Mouse (Mus musculus) macrophage (primary cell): Measurements from ENCODE around the gene Smarcb1. TPM values are rescaled to one million over a fixed set of nuclear protein-coding genes. Genes with fewer than 3 reads are reported as not detected.

ENCODE experiments used
- H3K27ac ChIP-seq: fragments of 350-480 bp; formaldehyde crosslinking; 2 replicates; pipeline ENCODE4 v1.9.0; 2021
- H3K36me3 ChIP-seq: fragments of 350-480 bp; formaldehyde crosslinking; 2 replicates; pipeline ENCODE4 v1.9.0; 2021; ENCODE audit errors: inconsistent target
- H3K4me3 ChIP-seq: fragments of 350-480 bp; formaldehyde crosslinking; 2 replicates; pipeline ENCODE4 v1.9.0; 2021; ENCODE audit errors: inconsistent target
- H3K79me2 ChIP-seq: fragments of 350-480 bp; formaldehyde crosslinking; 2 replicates; pipeline ENCODE4 v1.9.0; 2021; ENCODE audit errors: inconsistent target
- WGBS: methylation state at CpG from one replicate; pipeline ENCODE4 v1.1.7; 2026; ENCODE audit warnings: inconsistent platforms; ENCODE audit not compliant: missing documents; 5-methylcytosine and 5-hydroxymethylcytosine counted together
- polyA plus RNA-seq: library from polyadenylated mRNA; stranded (reverse); fragments of 250-400 nt; gene quantifications from 3 replicates; pipeline ENCODE4 v1.2.4, GENCODE M21; 2018; ENCODE audit warnings: inconsistent platforms

Smarcb1 gene
- polyA plus RNA-seq, 1 experiment from 2014 or later, result 36.6 TPM

DNA sequence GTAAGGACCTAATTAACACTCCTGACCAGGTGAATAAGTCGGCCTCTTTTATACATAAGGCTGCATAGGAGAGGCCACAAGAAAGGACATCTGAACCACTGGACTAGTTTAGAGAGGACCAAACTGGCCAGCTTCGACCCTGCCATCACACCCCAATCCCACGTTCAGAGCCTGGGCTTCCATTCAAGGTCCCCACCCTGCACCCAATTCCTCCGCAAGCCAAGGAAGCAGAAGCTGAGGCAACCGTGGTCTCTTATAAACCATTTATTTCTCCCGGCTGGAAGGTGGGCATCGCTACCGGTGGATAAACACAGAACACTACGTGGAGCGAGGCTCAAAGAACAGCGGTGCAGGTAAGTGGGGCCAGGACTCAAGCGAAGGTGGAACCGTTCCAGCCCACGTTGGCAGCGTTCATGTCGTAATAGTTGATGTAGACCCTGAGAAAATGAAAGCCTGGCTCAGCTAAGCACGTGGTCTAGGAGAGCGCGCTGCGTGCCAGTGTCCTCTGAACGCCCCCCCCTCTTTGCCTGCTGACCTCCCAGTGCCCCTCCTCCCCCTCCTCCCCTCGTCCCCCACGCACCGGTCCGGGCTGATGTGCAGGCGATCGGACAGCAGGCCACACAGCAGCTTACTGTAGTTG is 62.2 kb downstream of the Smarcb1 start:
- WGBS, result 4% methylated on average over 20 of the region's 27 CpGs
- Histone ChIP-seq H3K79me2 (no peaks in the 10 kb centered on the region), H3K4me3 (peak overlapping the region; percentile 49), H3K36me3 (no peaks in the 10 kb centered on the region), H3K27ac (peak overlapping the region; percentile 70)

DNA sequence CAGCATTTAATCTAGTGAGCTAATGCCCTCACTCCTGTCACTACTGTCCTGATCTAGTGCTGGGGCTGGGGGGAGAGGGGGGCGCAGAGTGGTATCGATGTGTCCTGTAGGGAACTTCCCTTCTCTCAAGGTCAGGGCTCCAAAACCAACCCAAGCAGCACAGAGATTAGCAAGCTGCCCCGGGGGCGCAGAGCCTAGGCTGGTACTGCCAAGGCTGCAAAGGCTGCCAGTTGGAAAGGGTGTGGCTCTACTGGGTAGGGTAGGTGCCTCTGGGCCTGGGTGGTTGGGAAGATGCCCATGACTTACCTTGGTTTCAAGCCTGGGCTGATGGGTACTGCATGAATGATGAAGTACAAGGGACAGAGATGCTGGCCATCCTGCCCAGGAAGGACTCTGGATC is 63.8 kb downstream of the Smarcb1 start:
- no peak overlapping the region for H3K4me3 ChIP-seq
- no peaks in the 10 kb centered on the region for H3K79me2 ChIP-seq
- no peaks in the 10 kb centered on the region for H3K36me3 ChIP-seq
- H3K27ac ChIP-seq, result no peak overlapping the region
- 94% methylated on average over 4 of the region's 4 CpGs for WGBS

- Histone ChIP-seq H3K36me3 (no peaks in the 10 kb centered on the region), H3K4me3 (no peak overlapping the region), H3K79me2 (no peaks in the 10 kb centered on the region), H3K27ac (no peak overlapping the region)
- WGBS, result 96% methylated on average over 3 of the region's 3 CpGs
Measured at GRCm38 (mm10) chr10:75856976-75857375, 64.4 kb downstream of the Smarcb1 start.

DNA sequence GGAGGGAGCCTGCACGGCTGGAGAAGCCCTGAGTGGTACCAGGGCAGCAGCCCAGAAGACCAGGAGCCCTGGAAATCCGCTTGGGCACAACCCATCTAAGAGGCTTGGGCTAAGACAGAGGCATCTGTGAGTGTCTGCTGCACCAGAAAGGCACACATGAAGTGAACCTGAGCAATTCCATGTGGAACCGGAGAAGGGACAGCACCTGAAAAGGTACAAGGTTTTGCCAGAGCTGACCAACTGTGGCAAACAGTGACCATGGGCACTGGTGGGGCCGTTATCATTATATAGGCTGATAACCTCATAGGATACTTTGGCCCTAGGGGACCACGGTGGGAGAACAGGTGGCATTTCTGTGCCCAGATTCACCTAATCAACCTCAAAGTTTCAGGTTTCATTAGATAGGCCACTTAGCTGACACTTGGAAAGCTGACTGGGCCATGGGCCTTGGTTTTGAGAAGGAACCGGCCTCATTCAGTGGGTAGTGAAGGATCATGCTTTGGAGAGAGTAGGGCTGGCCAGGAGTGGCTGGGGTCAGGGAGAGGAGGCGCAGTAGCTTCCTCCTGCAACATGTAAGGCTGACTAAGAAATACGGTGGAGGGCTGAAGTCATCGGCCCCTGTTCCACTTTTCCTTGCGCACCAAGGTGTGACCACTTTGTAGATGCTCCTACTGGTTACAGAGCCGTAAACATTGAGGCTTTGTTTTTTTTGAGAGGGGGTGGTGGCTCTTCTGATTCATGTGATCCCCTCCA is 65.1 kb downstream of the Smarcb1 start:
- no peak overlapping the region for H3K27ac ChIP-seq
- no peak overlapping the region for H3K4me3 ChIP-seq
- WGBS, result 88% methylated on average over 11 of the region's 11 CpGs
- no peaks in the 10 kb centered on the region for H3K79me2 ChIP-seq
- H3K36me3 ChIP-seq, result no peaks in the 10 kb centered on the region

GRCm38 (mm10) chr10:75855416-75855981 is 65.9 kb downstream of the Smarcb1 start:
- no peaks in the 10 kb centered on the region for H3K36me3 ChIP-seq
- H3K27ac ChIP-seq, result no peak overlapping the region
- H3K4me3 ChIP-seq, result no peak overlapping the region
- WGBS, result 95% methylated on average over 15 of the region's 15 CpGs
- no peaks in the 10 kb centered on the region for H3K79me2 ChIP-seq

GRCm38 (mm10) chr10:75854791-75855190 is 66.6 kb downstream of the Smarcb1 start:
- Histone ChIP-seq H3K79me2 (no peaks in the 10 kb centered on the region), H3K27ac (no peak overlapping the region), H3K36me3 (no peaks in the 10 kb centered on the region), H3K4me3 (no peak overlapping the region)
- WGBS, result 81% methylated on average over 6 of the region's 6 CpGs

DNA sequence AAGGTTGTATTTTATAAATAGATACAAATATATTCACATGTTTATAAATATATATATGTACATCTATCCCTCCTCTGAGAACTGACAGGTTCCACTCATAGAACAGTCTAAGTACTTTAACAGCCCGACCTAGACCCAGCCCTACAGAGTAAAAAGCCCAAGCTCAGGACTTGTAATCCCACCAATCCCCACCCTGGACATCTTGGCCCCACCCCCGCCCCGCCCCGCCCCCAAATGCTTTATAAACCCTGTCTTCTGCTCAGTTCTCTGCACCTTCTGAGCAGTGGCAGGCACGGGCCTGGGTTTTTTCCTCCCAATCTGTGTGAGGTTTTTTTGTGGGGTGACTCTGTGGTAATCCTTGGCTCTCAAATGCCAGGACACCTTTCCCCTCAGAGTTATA is 67.3 kb downstream of the Smarcb1 start:
- Histone ChIP-seq H3K27ac (no peak overlapping the region), H3K79me2 (no peaks in the 10 kb centered on the region), H3K36me3 (no peaks in the 10 kb centered on the region), H3K4me3 (no peak overlapping the region)
- 68% methylated on average over 5 of the region's 5 CpGs for WGBS

DNA sequence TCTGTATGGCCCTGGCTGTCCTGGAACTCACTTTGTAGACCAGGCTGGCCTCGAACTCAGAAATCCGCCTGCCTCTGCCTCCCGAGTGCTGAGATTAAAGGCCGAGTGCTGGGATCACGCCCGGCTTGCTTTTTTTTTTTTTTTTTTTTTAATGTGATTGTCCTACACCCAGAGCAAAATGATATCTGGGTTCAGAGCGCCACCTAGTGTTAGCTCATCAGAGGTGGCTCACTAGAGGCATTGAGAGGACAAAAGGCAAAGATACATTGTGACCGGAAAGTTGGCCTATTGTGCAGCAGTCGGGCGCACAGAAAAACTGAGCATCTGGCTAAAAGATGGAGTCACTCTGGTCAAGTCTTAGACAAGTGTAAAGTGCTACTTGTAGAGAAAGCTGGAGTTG is 68.0 kb downstream of the Smarcb1 start:
- no peaks in the 10 kb centered on the region for H3K79me2 ChIP-seq
- H3K4me3 ChIP-seq, result no peak overlapping the region
- 42% methylated on average over 9 of the region's 10 CpGs for WGBS
- H3K27ac ChIP-seq, result no peak overlapping the region
- H3K36me3 ChIP-seq, result no peaks in the 10 kb centered on the region

DNA sequence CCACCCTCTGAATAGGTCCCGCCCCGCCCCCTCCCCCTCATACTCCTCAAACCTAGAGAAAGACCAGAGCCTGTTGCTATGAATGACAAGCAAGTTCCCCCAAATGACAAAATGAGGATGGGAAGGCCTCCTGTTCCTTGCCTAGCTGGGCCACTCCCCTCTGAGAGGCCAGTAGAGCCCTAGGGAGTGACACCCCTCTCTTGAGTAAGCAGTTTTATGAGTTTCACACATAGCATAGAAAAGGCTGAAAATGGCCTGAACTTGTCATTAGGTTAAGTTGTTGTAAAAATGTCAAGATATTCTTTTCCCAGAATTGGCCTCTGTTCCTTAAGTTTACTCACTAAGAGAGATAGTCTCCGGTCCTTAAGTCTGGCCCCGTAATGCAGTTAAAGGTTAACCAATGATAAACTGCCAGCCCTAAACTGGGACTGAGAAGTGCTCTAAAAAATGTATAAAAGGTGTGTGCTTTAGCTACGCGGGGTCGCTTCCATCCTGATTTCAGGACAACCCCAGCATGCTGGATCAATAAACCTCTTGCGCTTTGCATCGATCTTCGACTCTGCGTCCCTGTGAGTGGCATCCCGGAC is 68.8 kb downstream of the Smarcb1 start:
- WGBS, result 92% methylated on average over 11 of the region's 12 CpGs
- Histone ChIP-seq H3K36me3 (no peaks in the 10 kb centered on the region), H3K79me2 (no peaks in the 10 kb centered on the region), H3K4me3 (no peak overlapping the region), H3K27ac (no peak overlapping the region)

DNA sequence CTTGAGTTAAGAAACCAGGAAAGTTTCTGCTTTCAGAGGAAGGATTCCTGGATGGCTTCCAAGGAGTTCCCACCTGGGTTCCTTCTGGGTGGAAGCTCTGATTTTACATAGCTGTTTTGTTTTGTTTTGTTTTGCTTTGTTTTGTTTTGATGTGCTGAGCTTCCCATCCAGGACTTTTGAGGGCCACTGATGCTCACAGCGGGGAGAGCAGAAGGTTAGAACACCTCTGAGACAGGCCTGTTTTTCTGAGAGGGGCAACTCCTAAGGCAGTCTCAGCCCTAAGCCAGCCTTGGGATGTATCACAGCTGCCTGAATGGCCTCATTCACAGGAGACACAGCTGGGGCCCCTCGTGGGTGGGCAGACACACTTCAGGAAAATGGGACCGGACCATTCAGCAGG is 69.7 kb downstream of the Smarcb1 start:
- WGBS, result 79% methylated on average over 3 of the region's 3 CpGs
- no peak overlapping the region for H3K4me3 ChIP-seq
- no peaks in the 10 kb centered on the region for H3K79me2 ChIP-seq
- H3K27ac ChIP-seq, result no peak overlapping the region
- no peaks in the 10 kb centered on the region for H3K36me3 ChIP-seq

DNA sequence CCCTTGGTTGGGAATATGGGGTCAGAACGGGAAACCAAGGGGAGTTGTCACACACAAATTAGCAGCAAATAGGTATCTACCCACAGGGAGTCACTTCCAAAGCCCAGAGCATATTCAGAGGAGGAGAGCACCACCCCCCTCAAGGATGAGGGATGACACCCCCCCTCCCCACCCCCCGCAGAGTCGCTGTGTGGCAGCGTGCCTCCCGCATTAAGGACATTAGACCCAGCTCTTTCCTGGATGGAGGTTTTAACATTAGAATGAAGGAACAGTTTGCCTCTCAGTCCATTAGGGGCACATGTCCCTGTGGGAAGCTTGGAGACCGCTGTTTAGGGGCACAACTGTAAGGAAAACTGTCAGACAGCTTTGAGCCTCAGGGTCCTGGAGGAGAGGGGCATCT is 70.3 kb downstream of the Smarcb1 start:
- Histone ChIP-seq H3K27ac (no peak overlapping the region), H3K79me2 (no peaks in the 10 kb centered on the region), H3K4me3 (no peak overlapping the region), H3K36me3 (no peaks in the 10 kb centered on the region)
- WGBS, result 44% methylated on average over 5 of the region's 6 CpGs

DNA sequence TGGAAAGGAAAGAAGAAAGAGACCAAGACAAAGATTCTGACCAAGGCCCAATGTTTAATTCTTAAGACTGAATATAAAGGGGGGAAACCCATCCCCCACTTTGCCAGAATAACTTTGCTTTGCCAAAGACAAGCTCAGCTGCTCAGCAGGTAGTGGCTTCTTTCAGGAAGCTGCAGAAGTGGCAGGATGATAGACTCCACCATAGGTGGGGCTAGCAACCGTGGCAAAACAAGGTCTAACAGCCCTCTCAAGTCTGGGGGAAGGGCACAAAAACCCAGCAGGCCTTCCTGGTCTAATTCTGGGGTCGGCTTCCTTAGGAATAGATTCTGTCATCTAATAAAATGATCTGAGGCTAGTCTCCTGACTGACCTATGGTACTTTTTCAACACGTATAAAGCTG is 73.0 kb downstream of the Smarcb1 start:
- Histone ChIP-seq H3K36me3 (no peaks in the 10 kb centered on the region), H3K27ac (no peak overlapping the region), H3K79me2 (no peaks in the 10 kb centered on the region), H3K4me3 (no peak overlapping the region)
- WGBS, result 62% methylated on average over 3 of the region's 3 CpGs
